Mouse (Mus musculus) spleen, adult 18-20 months (tissue): Measurements from ENCODE around the gene Zc3h18.
A peak's percentile ranks its signal among the peaks of the same experiment; 100 is the strongest.

Source experiments
- DNase-seq, 2 experiments: peaks; one replicate each; pipeline ENCODE4 v3.0.0; 2022; ENCODE audit warnings: mixed read lengths in 2 of 2

The Zc3h18 gene

GRCm38 (mm10) chr8:122437708-122438331 is 61.4 kb downstream of the Zc3h18 start:
- DNase-seq: no peak

- DNase-seq: no peak
These were observed 62.9 kb downstream of the Zc3h18 start for GRCm38 (mm10) chr8:122439336-122439735.

- no peak for DNase-seq
These were observed 64.9 kb downstream of the Zc3h18 start for GRCm38 (mm10) chr8:122441326-122441725.

- DNase-seq: no peak
These were observed 65.9 kb downstream of the Zc3h18 start for GRCm38 (mm10) chr8:122442356-122442755.

- DNase-seq: no peak
These were observed 66.4 kb downstream of the Zc3h18 start for GRCm38 (mm10) chr8:122442781-122443180.

GRCm38 (mm10) chr8:122443262-122444006 is 67.0 kb downstream of the Zc3h18 start, which contains the start of gene Mvd:
TSS of gene Mvd (minus strand) at chr8:122443422.
- peak; percentile 94 to 98 for DNase-seq

- DNase-seq: peak in 1 of 2 experiments; percentile 48
These were observed 67.8 kb downstream of the Zc3h18 start for GRCm38 (mm10) chr8:122444058-122444748.

- DNase-seq: no peak
These were observed 68.8 kb downstream of the Zc3h18 start for GRCm38 (mm10) chr8:122445203-122445602.

- DNase-seq: no peak
These were observed 74.8 kb downstream of the Zc3h18 start for GRCm38 (mm10) chr8:122451161-122451703.

GRCm38 (mm10) chr8:122452154-122452553 is 75.7 kb downstream of the Zc3h18 start:
- DNase-seq: no peak

- no peak for DNase-seq
These were observed 78.0 kb downstream of the Zc3h18 start for GRCm38 (mm10) chr8:122454409-122454808.

GRCm38 (mm10) chr8:122457171-122457570 is 80.8 kb downstream of the Zc3h18 start:
- no peak for DNase-seq

GRCm38 (mm10) chr8:122459218-122459900 is 83.0 kb downstream of the Zc3h18 start:
- peak in 1 of 2 experiments; percentile 60 for DNase-seq

- DNase-seq: no peak
These were observed 83.6 kb downstream of the Zc3h18 start for GRCm38 (mm10) chr8:122459990-122460389.

- DNase-seq: peak; percentile 50 to 64
These were observed 84.4 kb downstream of the Zc3h18 start, which contains the start of gene Snai3 for GRCm38 (mm10) chr8:122460524-122461472. TSS of gene Snai3 (minus strand) at chr8:122460733.

GRCm38 (mm10) chr8:122461473-122462148 is 85.2 kb downstream of the Zc3h18 start:
- DNase-seq: no peak

- DNase-seq: no peak
These were observed 86.1 kb downstream of the Zc3h18 start for GRCm38 (mm10) chr8:122462510-122462909.

GRCm38 (mm10) chr8:122463651-122464640 is 87.5 kb downstream of the Zc3h18 start:
- DNase-seq: no peak

GRCm38 (mm10) chr8:122464985-122465384 is 88.6 kb downstream of the Zc3h18 start:
- no peak for DNase-seq
